Mouse (Mus musculus) ES-Bruce4 (cell line): Measurements from ENCODE around the gene Rilpl1.

Source experiments
- CTCF ChIP-seq: IDR thresholded peaks from one replicate; pipeline ENCODE4 v1.8.1; 2011; ENCODE audit warnings: low read depth, low read length
- POLR2A ChIP-seq: IDR thresholded peaks from one replicate; pipeline ENCODE4 v1.8.1; 2011; ENCODE audit warnings: low read length; ENCODE audit not compliant: insufficient read depth

DNA sequence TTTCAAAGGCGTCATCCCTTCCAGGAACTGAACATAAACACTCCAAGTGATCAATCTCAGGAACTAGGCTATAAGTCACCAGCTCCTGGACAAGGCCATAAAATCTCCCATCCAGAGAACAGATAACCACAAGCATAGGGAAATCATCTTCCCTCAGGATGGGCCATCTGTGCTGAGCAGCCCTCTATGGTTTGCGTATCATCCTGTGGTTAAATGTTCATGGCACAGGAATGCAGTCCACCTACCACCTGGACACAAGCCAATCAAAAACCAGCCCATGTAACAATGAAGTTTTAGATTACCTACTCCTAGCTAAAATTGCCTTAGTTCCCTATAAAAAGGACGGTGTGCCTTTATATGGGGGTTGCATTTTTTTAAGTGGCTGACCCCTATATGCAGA is 42.3 kb downstream of the Rilpl1 start:
- TF ChIP-seq POLR2A (no peak), CTCF (no peak)
